Mouse (Mus musculus) ovary, adult 18-20 months (tissue): Measurements from ENCODE around the gene Ptn.
A peak's percentile ranks its signal among the peaks of the same experiment; 100 is the strongest.
"Not testable (repeated sequence)": the region's sequence is repeated elsewhere in the genome, so short reads cannot be mapped to it uniquely, and the experiment has no call there.

Experiments
- DNase-seq: peaks from one replicate; pipeline ENCODE4 v3.0.0; 2022; ENCODE audit warnings: low spot score, mixed read lengths

Gene Ptn

GRCm38 (mm10) chr6:36755001-36755885, 54.8 kb downstream of the Ptn start:
- no peak for DNase-seq

DNA sequence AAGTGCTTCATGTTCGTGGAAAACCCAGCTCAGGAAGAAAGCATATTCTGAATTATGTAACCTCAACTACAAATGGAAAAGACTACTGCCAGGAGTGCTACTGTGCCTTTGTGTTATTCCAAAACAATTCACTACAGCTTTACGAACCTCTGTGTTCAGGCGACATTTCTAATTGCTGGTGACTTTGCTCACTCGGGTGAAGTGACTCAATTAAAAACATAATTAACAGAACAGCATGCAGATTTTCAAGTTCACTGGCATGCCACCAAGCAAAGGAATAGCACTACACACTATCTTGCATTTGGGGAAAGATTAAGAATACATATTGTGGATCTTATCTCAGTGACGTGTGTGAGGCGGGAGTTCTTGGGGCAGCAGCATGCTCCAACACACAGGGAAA, 57.1 kb downstream of the Ptn start:
- DNase-seq = no peak

- no peak for DNase-seq
Observed at GRCm38 (mm10) chr6:36739811-36740210, 70.2 kb downstream of the Ptn start.

- no peak for DNase-seq
Observed at GRCm38 (mm10) chr6:36736763-36737162, 73.3 kb downstream of the Ptn start.

- DNase-seq = not testable (repeated sequence)
Observed at GRCm38 (mm10) chr6:36735622-36736021, 74.4 kb downstream of the Ptn start.

DNA sequence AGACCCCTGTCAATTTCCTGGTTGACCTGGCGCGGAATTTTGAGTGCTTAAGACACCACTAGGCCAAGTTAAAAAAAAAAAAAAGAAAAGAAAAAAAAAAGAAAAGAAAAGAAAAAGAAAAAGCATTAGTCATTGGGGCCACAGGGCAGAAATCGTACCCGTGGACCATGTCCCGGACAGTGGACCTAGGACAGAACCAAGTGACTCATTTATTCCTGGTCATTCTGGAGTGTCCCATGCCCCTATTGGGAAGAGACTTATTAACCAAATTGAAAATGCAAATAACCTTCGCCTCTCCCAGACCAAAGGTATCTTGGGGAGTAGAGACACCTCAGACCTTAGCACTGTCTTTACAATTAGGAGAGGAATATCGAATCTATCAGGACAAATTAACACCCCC, 80.2 kb downstream of the Ptn start:
- DNase-seq = not testable (repeated sequence)

DNA sequence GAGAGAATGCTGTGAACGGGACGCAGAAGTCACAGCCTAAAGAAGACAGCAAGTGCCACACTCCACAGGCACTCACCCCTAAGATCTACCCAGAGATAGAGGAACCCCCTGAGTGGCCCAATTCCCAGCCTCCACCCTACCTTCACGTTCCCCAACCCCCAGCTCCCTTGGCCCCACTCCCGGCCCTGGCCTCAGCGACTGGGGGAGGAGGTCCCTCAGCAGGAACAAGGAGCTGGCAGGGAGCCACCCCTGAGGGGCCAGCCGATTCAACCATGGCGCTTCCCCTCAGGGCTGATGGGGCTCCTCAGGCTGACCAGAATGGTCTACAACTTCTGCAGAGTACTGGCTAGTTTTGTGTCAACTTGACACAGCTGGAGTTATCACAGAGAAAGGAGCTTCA, 81.9 kb downstream of the Ptn start:
- no peak for DNase-seq

- no peak for DNase-seq
Observed at GRCm38 (mm10) chr6:36725509-36726160, 84.4 kb downstream of the Ptn start.

- DNase-seq = no peak
Observed at GRCm38 (mm10) chr6:36722769-36723549, 87.1 kb downstream of the Ptn start.

DNA sequence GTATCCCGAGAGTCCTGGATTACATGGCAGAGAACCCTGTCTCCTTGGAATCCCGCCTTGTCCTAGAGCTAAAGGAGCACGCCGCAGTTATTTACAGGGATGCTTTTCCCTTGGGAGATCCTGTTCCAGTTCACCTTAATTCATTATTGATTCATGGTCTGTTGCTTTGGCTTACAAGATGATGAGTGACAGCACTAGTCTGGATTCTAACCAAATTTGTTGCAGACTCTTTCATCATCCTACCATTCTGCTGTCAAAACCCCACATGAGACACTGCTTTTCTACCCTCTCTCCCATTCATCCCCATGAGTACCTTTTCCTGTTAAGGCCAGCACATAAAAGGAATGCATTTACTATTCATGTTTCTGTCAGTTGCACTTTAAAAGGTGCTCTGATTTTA, 96.7 kb downstream of the Ptn start:
- DNase-seq = no peak

DNA sequence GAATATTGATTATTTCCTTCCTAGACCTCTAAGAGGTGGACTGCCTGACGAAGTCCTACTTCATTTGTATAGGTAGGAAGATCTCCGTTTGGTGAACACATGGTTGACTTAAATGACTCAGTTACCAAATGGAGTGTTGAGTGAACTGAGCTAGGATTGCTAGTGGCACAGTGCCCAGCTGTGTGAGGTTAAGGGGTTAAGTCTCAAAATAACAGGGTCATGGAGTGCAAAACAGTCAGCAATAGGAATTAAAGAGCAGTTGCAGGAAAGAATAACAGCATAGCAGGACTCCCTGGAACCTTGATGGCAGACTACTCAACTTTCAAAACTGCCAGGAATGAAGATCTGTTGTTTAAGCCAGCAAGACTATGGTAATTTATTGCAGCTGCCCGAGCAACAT, 114.5 kb downstream of the Ptn start:
- no peak for DNase-seq

- DNase-seq = peak; percentile 7
Observed at GRCm38 (mm10) chr6:36691497-36691896, 118.5 kb downstream of the Ptn start.

DNA sequence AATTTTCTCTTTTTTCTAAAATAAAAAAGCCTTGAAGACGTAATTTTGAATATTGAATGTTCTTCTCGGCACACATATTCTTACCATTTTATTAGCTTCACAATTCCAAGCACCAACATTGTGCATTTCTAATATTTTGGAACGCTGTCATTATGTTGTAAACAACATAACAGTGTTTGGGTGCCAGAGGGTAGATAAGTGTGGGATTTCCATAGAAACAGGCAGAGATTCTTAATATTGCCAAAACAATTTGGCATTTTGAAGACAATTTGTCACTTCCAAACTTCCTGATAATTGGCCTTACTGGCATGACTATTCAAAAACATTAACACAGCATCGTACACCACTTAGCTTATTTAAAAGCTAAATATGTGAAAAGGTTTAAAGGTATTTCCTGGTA, 119.1 kb downstream of the Ptn start:
- no peak for DNase-seq

DNA sequence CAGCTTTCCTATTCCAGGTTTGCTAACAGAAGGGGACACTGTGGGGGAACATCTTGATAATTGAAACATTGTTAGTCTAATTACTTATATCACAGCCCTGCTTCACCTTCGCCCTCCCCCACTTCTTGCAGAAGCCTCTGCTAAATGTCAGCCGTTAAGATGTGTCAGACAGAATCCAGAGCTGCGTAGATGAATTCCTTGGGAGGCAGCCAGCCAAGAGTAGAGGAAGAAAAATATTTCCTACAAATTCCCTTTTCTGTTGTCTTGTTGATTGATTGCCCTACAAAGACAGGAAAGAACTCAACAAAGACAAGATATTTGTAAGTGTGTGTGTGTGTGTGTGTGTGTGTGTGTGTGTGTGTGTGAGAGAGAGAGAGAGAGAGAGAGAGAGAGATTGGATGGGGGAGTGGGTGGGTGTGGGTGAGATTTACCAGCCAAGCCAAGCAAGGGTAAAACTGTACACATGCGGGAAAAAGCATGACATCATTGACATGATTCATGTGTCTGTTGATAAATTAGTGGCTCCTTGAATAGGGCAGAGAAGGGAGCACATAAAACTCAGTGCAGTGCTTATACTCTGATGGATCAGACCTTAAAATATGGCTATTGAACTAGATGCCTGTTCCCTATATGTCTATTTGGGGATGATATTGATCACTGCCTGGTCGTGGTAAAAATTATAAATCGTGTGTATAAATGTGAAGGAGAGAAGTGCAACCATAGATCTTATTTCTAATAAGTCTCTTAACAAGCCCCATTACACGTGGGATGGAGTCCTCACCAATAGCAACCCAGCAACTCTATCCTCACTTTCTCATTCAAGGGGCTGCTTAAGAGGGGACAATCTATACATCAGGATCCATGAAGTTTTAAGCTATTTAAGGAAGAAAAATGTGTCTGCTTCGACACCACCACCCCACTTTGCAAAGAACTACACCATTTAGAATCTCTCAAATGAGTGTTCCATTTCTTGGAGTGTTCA, 133.0 kb downstream of the Ptn start:
- DNase-seq = no peak

DNA sequence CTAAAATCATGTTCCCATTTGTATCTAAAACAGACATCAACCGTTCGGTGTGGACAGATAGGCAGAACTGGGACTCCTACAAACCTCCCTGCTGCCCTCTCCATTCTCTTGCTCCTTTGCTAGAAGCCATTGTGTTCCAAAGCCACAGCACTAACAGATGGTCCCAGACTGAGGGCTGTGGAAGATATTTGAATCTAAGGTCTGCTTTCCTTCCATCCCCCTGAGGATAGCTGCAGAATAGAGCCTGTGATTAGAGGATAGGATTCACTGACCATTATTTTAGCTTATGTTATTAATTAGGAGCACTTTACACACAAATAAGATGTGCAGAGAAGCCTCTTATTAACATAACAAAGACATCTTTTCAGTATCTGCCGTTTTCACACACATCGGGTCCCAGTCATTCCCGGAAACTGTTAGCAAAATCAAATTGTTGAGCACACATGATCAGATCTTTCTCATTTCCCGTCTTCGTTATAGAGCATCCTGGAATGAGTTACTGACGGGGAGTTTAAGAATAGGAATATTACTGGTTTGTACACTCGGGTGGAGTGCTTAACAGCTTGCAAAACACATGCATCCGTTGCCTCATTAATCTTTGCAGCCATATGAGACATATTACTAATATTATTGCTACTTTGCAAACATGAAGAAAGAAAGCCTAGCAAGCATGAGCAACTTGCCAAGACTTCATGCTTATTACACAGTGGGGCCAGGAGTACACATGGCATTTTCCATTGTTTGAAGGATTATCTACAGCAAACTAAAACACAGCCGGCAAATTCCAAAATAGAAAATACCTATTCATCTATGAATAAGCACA, 137.4 kb downstream of the Ptn start:
- DNase-seq = no peak

GRCm38 (mm10) chr6:36671274-36671673, 138.7 kb downstream of the Ptn start:
- no peak for DNase-seq
